Mouse (Mus musculus) heart, embryonic 13.5 days (tissue): ENCODE measurements around the gene Gimap3. TPM values are rescaled to one million over a fixed set of nuclear protein-coding genes. Genes with fewer than 3 reads are reported as not detected.
A peak's percentile ranks its signal among the peaks of the same experiment; 100 is the strongest.

Experiments used
- ATAC-seq: fragments of 200-750 bp; cut with Nextera tagmentation; 2 replicates; pipeline ENCODE4 v1.8.0; 2017; ENCODE audit warnings: moderate TSS enrichment; ENCODE audit not compliant: insufficient number of reproducible peaks, low FRiP score, low TSS enrichment; ENCODE audit errors: extremely low read depth
- H3K27ac ChIP-seq: fragments of 300-500 bp; sonication (generic); replicated peaks from 2 replicates; pipeline ENCODE4 v1.5.1; 2015; ENCODE audit warnings: moderate library complexity, mild to moderate bottlenecking, inconsistent platforms
- H3K27me3 ChIP-seq: fragments of 300-500 bp; sonication (generic); replicated peaks from 2 replicates; pipeline ENCODE4 v1.6.1; 2015; ENCODE audit warnings: mild to moderate bottlenecking, inconsistent platforms
- H3K36me3 ChIP-seq: fragments of 300-500 bp; sonication (generic); 2 replicates; pipeline ENCODE4 v1.6.1; 2015; ENCODE audit warnings: mild to moderate bottlenecking, inconsistent platforms
- H3K4me1 ChIP-seq: fragments of 300-500 bp; sonication (generic); 2 replicates; pipeline ENCODE4 v1.6.1; 2015; ENCODE audit warnings: inconsistent platforms
- H3K4me2 ChIP-seq: fragments of 300-500 bp; sonication (generic); 2 replicates; pipeline ENCODE4 v1.6.1; 2015; ENCODE audit warnings: inconsistent platforms, mild to moderate bottlenecking, moderate library complexity
- H3K4me3 ChIP-seq: fragments of 300-500 bp; sonication (generic); 2 replicates; pipeline ENCODE4 v1.5.1; 2015; ENCODE audit warnings: moderate library complexity, mild to moderate bottlenecking, inconsistent platforms
- H3K9ac ChIP-seq: fragments of 300-500 bp; sonication (generic); 2 replicates; pipeline ENCODE4 v1.6.1; 2015; ENCODE audit warnings: inconsistent platforms, mild to moderate bottlenecking, moderate library complexity
- H3K9me3 ChIP-seq: fragments of 300-500 bp; sonication (generic); 2 replicates; pipeline ENCODE4 v1.6.1; 2016; ENCODE audit warnings: inconsistent platforms
- WGBS: fragments of 180-500 bp; shearing (Covaris S2); methylation state at CpG from one replicate; pipeline ENCODE4 v1.1.7; 2015; ENCODE audit warnings: mixed read lengths; 5-methylcytosine and 5-hydroxymethylcytosine counted together
- polyA plus RNA-seq: library from polyadenylated mRNA; unstranded; fragments of >200 nt; fragmentation: Nextera tagmentation; extraction: Ambion mirVana; gene quantifications from 2 replicates; pipeline ENCODE4 v1.2.1, GENCODE M21; 2015

Gimap3 gene
- polyA plus RNA-seq, 1 experiment from 2014 or later: not detected

- H3K4me2 ChIP-seq: no peak overlapping the region
- H3K9ac ChIP-seq: no peak overlapping the region
- WGBS: 79% methylated on average over 5 of the region's 5 CpGs
- peaks cover 14% of the 10 kb centered on the region for H3K4me1 ChIP-seq
- H3K27me3 ChIP-seq: no peaks in the 10 kb centered on the region; the same call in 1 of the 2 replicates
- no peaks in the 10 kb centered on the region for H3K9me3 ChIP-seq
- no peak overlapping the region for H3K27ac ChIP-seq
- no peak for ATAC-seq
- H3K4me3 ChIP-seq: no peak overlapping the region
- H3K36me3 ChIP-seq: no peaks in the 10 kb centered on the region
Observed at GRCm38 (mm10) chr6:48727761-48728160, 42.9 kb downstream of the Gimap3 start.

- H3K4me2 ChIP-seq: peak overlapping the region; percentile 25
- H3K27me3 ChIP-seq: no peaks in the 10 kb centered on the region; the same call in 1 of the 2 replicates
- no peak overlapping the region for H3K4me3 ChIP-seq
- H3K9ac ChIP-seq: no peak overlapping the region
- ATAC-seq: no peak; the same call in 1 of the 2 replicates
- peak overlapping the region; percentile 56 for H3K27ac ChIP-seq
- peaks cover 14% of the 10 kb centered on the region for H3K4me1 ChIP-seq
- WGBS: 0% methylated on average over 1 of the region's 1 CpGs
- H3K36me3 ChIP-seq: no peaks in the 10 kb centered on the region
- no peaks in the 10 kb centered on the region for H3K9me3 ChIP-seq
Observed at GRCm38 (mm10) chr6:48725476-48725875, 45.2 kb downstream of the Gimap3 start.

GRCm38 (mm10) chr6:48723468-48723867 lies 47.2 kb downstream of the Gimap3 start:
- H3K4me2 ChIP-seq: no peak overlapping the region
- H3K4me3 ChIP-seq: no peak overlapping the region
- H3K9ac ChIP-seq: no peak overlapping the region
- 73% methylated on average over 8 of the region's 8 CpGs for WGBS
- no peak for ATAC-seq
- no peaks in the 10 kb centered on the region for H3K27me3 ChIP-seq
- no peak overlapping the region for H3K27ac ChIP-seq
- no peaks in the 10 kb centered on the region for H3K36me3 ChIP-seq
- H3K9me3 ChIP-seq: no peaks in the 10 kb centered on the region
- peaks cover 14% of the 10 kb centered on the region for H3K4me1 ChIP-seq

- H3K9ac ChIP-seq: no peak overlapping the region
- peaks cover 3% of the 10 kb centered on the region for H3K4me1 ChIP-seq
- H3K9me3 ChIP-seq: no peaks in the 10 kb centered on the region
- H3K4me3 ChIP-seq: no peak overlapping the region
- H3K27me3 ChIP-seq: no peaks in the 10 kb centered on the region
- no peaks in the 10 kb centered on the region for H3K36me3 ChIP-seq
- no peak overlapping the region for H3K27ac ChIP-seq
- H3K4me2 ChIP-seq: no peak overlapping the region
- WGBS: 65% methylated on average over 4 of the region's 4 CpGs
- no peak for ATAC-seq
Observed at GRCm38 (mm10) chr6:48720326-48720725, 50.3 kb downstream of the Gimap3 start.

- Histone ChIP-seq H3K9ac (no peak within 1 kb of the TSS), H3K27ac (no peak within 1 kb of the TSS), H3K27me3 (no peaks in the 10 kb centered on the region), H3K4me1 (no peaks in the 10 kb centered on the region), H3K9me3 (no peaks in the 10 kb centered on the region), H3K36me3 (no peaks in the 10 kb centered on the region), H3K4me3 (no peak within 1 kb of the TSS), H3K4me2 (no peak within 1 kb of the TSS)
- no peak for ATAC-seq
- 56% methylated on average over 2 of the region's 2 CpGs for WGBS
Observed at GRCm38 (mm10) chr6:48718455-48718854, 52.2 kb downstream of the Gimap3 start, which contains the start of the genes Gm28053 and Gimap7. Gene Gm28053 (plus strand): TSS chr6:48718607. Gene Gimap7 (plus strand): TSS chr6:48718621.

Other genes with a start within 250 kb of the Gimap3 start
- 18.2 and 22.7 TPM in 2 replicates for gene Atp6v0e2, start 233.2 kb downstream of the Gimap3 start, polyA plus RNA-seq
- gene Lrrc61, start 216.1 kb downstream of the Gimap3 start, polyA plus RNA-seq: 7.2 and 7.6 TPM in 2 replicates
- 29.7 and 35.8 TPM in 2 replicates for gene Rarres2, start 198.1 kb downstream of the Gimap3 start, polyA plus RNA-seq
- gene Gm45021, start 181.2 kb downstream of the Gimap3 start, polyA plus RNA-seq: 0.86 TPM in 1 of 2 replicates, not detected in the other
- gene Repin1, start 177.0 kb downstream of the Gimap3 start, polyA plus RNA-seq: 22.5 and 24.6 TPM in 2 replicates
- not detected in 2 replicates for gene Gm44965, start 176.9 kb downstream of the Gimap3 start, polyA plus RNA-seq
- gene Zfp775, start 168.8 kb downstream of the Gimap3 start, polyA plus RNA-seq: 4.8 and 5.5 TPM in 2 replicates
- 1.2 TPM in 2 replicates for gene AI854703, start 144.1 kb downstream of the Gimap3 start, polyA plus RNA-seq
- 1.1 and 1.2 TPM in 2 replicates for gene Gimap8, start 123.6 kb downstream of the Gimap3 start, polyA plus RNA-seq
- 7.5 and 8.7 TPM in 2 replicates for gene Gimap9, start 94.7 kb downstream of the Gimap3 start, polyA plus RNA-seq
- 18.4 and 19.1 TPM in 2 replicates for gene Gimap4, start 86.3 kb downstream of the Gimap3 start, polyA plus RNA-seq
- gene Gimap6, start 62.6 kb downstream of the Gimap3 start, polyA plus RNA-seq: 33.4 TPM in 2 replicates
- 3.7 and 5.0 TPM in 2 replicates for gene Gm28053, start 52.2 kb downstream of the Gimap3 start, polyA plus RNA-seq
- not detected in 2 replicates for gene Gimap7, start 52.2 kb downstream of the Gimap3 start, polyA plus RNA-seq
- gene Gimap1, start 31.8 kb downstream of the Gimap3 start, polyA plus RNA-seq: 24.2 and 27.5 TPM in 2 replicates
- gene Gimap5, start 24.7 kb downstream of the Gimap3 start, polyA plus RNA-seq: 7.2 and 8.2 TPM in 2 replicates
- gene Tmem176a, start 70.1 kb upstream of the Gimap3 start, polyA plus RNA-seq: 94.5 and 102 TPM in 2 replicates
- 249 and 268 TPM in 2 replicates for gene Tmem176b, start 70.6 kb upstream of the Gimap3 start, polyA plus RNA-seq
- gene Aoc1, start 102.0 kb upstream of the Gimap3 start, polyA plus RNA-seq: not detected in 2 replicates
- gene 1600015I10Rik, start 159.0 kb upstream of the Gimap3 start, polyA plus RNA-seq: not detected in 2 replicates
- not detected in 2 replicates for gene Doxl2, start 204.1 kb upstream of the Gimap3 start, polyA plus RNA-seq
- not detected in 2 replicates for gene Svs1, start 216.0 kb upstream of the Gimap3 start, polyA plus RNA-seq